Mouse (Mus musculus) midbrain, embryonic 14.5 days (tissue): ENCODE results near the gene Cks1b. TPM values are rescaled to one million over a fixed set of nuclear protein-coding genes. Genes with fewer than 3 reads are reported as not detected.

Experiments
- ATAC-seq: fragments of 200-750 bp; cut with Nextera tagmentation; 2 replicates; pipeline ENCODE4 v1.8.0; 2017; ENCODE audit warnings: moderate number of reproducible peaks, moderate library complexity; ENCODE audit not compliant: low FRiP score, low TSS enrichment
- DNase-seq: peaks from one replicate; pipeline ENCODE4 v3.0.0-alpha.2; 2015
- H3K27ac ChIP-seq: fragments of 300-500 bp; sonication (generic); replicated peaks from 2 replicates; pipeline ENCODE4 v1.5.1; 2014; ENCODE audit warnings: mild to moderate bottlenecking, low read depth, low read length, moderate library complexity
- H3K27me3 ChIP-seq: fragments of 300-500 bp; sonication (generic); 2 replicates; pipeline ENCODE4 v1.6.1; 2014; ENCODE audit warnings: low read length, control low read depth, mixed read lengths; ENCODE audit not compliant: control insufficient read depth, insufficient read depth
- H3K36me3 ChIP-seq: fragments of 300-500 bp; sonication (generic); 2 replicates; pipeline ENCODE4 v1.6.1; 2014; ENCODE audit warnings: low read length, control low read depth; ENCODE audit not compliant: control insufficient read depth, insufficient read depth
- H3K4me1 ChIP-seq: fragments of 300-500 bp; sonication (generic); 2 replicates; pipeline ENCODE4 v1.6.1; 2014; ENCODE audit warnings: mild to moderate bottlenecking, antibody characterized with exemption, low read length, control low read depth; ENCODE audit not compliant: control insufficient read depth, insufficient read depth
- H3K4me2 ChIP-seq: fragments of 300-500 bp; sonication (generic); 2 replicates; pipeline ENCODE4 v1.6.1; 2014; ENCODE audit warnings: mild to moderate bottlenecking, low read length, moderate library complexity
- H3K4me3 ChIP-seq: fragments of 300-500 bp; sonication (generic); replicated peaks from 2 replicates; pipeline ENCODE4 v1.5.1; 2014; ENCODE audit warnings: low read depth, low read length
- H3K9ac ChIP-seq: fragments of 300-500 bp; sonication (generic); replicated peaks from 2 replicates; pipeline ENCODE4 v1.6.1; 2014; ENCODE audit warnings: mild to moderate bottlenecking, low read length, moderate library complexity
- H3K9me3 ChIP-seq: fragments of 300-500 bp; sonication (generic); 2 replicates; pipeline ENCODE4 v1.6.1; 2016; ENCODE audit warnings: low read length, control low read depth, mixed read lengths; ENCODE audit not compliant: control insufficient read depth
- WGBS: fragments of 180-500 bp; shearing (Covaris S2); extraction: QIAGEN DNeasy Blood & Tissue Kit; methylation state at CpG from one replicate; pipeline ENCODE4 v1.1.7; 2014; 5-methylcytosine and 5-hydroxymethylcytosine counted together
- polyA plus RNA-seq: library from polyadenylated mRNA; unstranded; fragments of >200 nt; fragmentation: Nextera tagmentation; extraction: Ambion mirVana; gene quantifications from 2 replicates; pipeline ENCODE4 v1.2.1, GENCODE M21; 2014

The Cks1b gene
- polyA plus RNA-seq, 1 experiment from 2014 or later, result 115 TPM

DNA sequence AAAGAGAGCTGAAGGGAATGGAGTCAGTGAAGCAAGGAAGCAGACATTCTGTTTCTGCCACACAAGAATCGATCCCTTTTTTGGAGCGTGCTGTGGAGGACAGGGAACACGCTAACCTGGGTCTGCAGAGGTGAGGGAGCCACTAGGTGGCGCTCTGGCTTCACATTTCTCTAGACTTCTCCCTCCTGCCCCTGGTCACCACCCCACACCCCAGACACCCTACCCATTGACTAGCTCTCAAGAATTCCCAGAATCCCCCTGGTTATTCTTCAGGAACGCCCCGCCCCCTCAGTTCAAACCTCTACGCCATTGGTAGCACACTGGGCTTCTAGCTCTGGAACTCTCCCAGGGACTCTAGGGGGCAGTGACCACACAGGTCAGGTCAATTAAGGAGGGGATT is 31.4 kb upstream of the Cks1b start:
- no peak overlapping the region for H3K4me3 ChIP-seq
- H3K27ac ChIP-seq, result no peak overlapping the region
- no peak overlapping the region for H3K4me2 ChIP-seq
- peak; percentile 34 for ATAC-seq
- no peak overlapping the region for H3K9ac ChIP-seq
- H3K36me3 ChIP-seq, result no peaks in the 10 kb centered on the region
- WGBS, result 37% methylated on average over 7 of the region's 7 CpGs
- DNase-seq, result peak; percentile 82
- no peaks in the 10 kb centered on the region for H3K27me3 ChIP-seq
- no peaks in the 10 kb centered on the region for H3K4me1 ChIP-seq
- no peaks in the 10 kb centered on the region for H3K9me3 ChIP-seq

DNA sequence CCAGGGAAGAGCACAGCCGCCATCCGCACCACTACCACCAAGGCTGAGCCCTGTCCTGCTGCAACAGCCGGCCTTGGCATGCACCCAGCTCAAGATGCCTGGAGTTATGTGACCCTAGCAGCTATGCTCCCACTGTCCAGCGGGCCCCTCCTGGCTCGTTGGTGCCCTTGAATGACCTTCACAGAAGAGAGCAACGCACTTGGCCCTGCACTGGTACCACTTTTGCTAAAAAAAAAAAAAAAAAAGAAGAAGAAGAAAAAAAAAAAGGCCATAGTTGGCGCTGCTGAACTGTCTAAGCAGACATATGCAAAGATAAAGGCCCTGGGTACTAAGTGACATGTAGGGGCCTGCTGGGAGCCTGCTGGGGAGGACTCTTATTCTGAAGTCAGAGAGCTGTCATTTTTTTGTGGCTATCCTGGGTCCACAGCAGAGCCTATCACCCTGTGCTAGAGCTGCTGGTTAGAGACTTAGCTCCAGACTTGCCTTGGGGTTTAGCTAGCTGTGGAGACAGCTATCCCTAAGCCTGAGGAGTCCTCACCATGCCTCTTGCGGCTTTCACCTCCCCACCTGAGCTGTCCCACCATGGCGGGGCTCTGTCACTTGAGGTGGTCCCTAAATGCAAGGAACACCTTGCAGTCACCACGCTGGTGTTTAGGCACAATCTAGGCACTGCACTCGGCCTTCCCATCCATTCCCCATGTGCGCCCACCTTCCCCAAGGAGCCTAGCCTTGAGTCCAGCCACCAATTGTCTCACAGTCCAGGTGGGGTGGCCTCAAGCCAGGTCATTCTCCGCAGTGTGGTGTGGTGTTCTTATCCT is 30.7 kb upstream of the Cks1b start:
- WGBS, result 73% methylated on average over 13 of the region's 13 CpGs
- Histone ChIP-seq H3K4me1 (no peaks in the 10 kb centered on the region), H3K36me3 (no peaks in the 10 kb centered on the region), H3K27ac (no peak overlapping the region), H3K9ac (no peak overlapping the region), H3K4me2 (no peak overlapping the region), H3K27me3 (no peaks in the 10 kb centered on the region), H3K9me3 (no peaks in the 10 kb centered on the region), H3K4me3 (no peak overlapping the region)
- ATAC-seq (peak; percentile 17; the same call in 1 of the 2 replicates), DNase-seq (no peak)

DNA sequence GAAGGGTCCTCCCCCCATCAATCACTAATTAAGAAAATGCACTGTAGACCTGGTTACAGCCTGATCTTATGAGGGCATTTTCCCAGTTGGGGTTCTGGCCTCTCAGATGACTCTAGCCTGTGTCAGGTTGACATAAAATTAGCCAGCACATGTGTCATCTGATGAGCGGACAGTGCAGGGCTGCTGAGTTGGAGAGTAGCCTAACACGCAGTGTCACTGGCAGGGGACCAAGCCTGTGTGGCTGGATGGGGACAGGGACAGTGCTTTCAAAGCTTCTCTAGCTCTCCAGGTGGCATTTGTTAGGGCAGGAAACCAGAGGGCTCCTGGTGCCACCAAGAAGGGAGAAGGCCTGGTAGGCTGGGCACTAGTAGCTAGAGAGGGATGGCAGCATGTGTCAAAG is 22.5 kb upstream of the Cks1b start:
- no peak for ATAC-seq
- Histone ChIP-seq H3K9me3 (no peaks in the 10 kb centered on the region), H3K9ac (no peak overlapping the region), H3K27ac (no peak overlapping the region), H3K27me3 (no peaks in the 10 kb centered on the region), H3K4me3 (no peak overlapping the region), H3K4me2 (no peak overlapping the region), H3K36me3 (no peaks in the 10 kb centered on the region), H3K4me1 (peaks cover 5% of the 10 kb centered on the region; the same call in 1 of the 2 replicates)
- 93% methylated on average over 2 of the region's 2 CpGs for WGBS
- DNase-seq, result no peak

- ATAC-seq, result no peak
- H3K4me2 ChIP-seq, result peak overlapping the region; percentile 45
- H3K36me3 ChIP-seq, result peaks cover 29% of the 10 kb centered on the region
- 0 out of 2 replicates have a peak overlapping the region, but pooled peaks have one; percentile 20 for H3K4me3 ChIP-seq
- peak; percentile 20 for DNase-seq
- no peak overlapping the region for H3K27ac ChIP-seq
- WGBS, result 19% methylated on average over 5 of the region's 5 CpGs
- H3K9ac ChIP-seq, result no peak overlapping the region
- peaks cover 5% of the 10 kb centered on the region; the same call in 1 of the 2 replicates for H3K4me1 ChIP-seq
- no peaks in the 10 kb centered on the region for H3K27me3 ChIP-seq
- H3K9me3 ChIP-seq, result no peaks in the 10 kb centered on the region
Measured at GRCm38 (mm10) chr3:89437269-89437668, 19.1 kb upstream of the Cks1b start.

- no peak within 1 kb of the TSS for H3K9ac ChIP-seq
- H3K27ac ChIP-seq, result no peak within 1 kb of the TSS
- peak within 1 kb of the TSS; percentile 45 for H3K4me2 ChIP-seq
Measured at GRCm38 (mm10) chr3:89436176-89437113, 18.3 kb upstream of the Cks1b start, which contains the start of gene Pbxip1. TSS of gene Pbxip1 (plus strand) at chr3:89436706.

DNA sequence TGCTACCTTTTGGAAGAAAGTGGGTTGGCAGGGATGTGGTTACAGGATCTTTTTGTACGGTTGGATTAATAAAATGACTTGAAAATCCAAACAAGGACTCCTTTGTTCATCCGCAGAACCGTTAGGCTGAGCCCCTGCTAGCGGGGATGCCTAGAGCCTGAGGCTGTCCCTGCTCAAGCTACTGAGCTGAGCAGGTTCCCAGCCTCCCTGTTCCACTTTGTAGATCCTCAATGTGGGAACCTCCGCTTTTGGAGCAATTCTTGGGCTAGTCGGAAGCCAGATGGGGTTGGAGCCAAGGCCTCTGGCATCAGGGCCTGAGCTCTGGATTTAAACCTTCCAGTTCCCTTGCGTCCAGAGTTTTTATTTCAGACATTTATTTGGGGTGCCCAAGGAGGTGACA is 16.9 kb upstream of the Cks1b start:
- WGBS, result 66% methylated on average over 7 of the region's 7 CpGs
- Histone ChIP-seq H3K9ac (no peak overlapping the region), H3K4me1 (peaks cover 14% of the 10 kb centered on the region), H3K36me3 (peaks cover 32% of the 10 kb centered on the region), H3K27me3 (no peaks in the 10 kb centered on the region), H3K4me2 (no peak overlapping the region), H3K4me3 (no peak overlapping the region), H3K27ac (no peak overlapping the region), H3K9me3 (no peaks in the 10 kb centered on the region)
- ATAC-seq (no peak), DNase-seq (no peak)

More at GRCm38 (mm10) chr3:89436176-89437113, 18.3 kb upstream of the Cks1b start, which contains the start of gene Pbxip1:
- DNase-seq (peak; percentile 68), ATAC-seq (peak; percentile 48; the same call in 1 of the 2 replicates)
- H3K4me1 ChIP-seq, result peaks cover 8% of the 10 kb centered on the region
- H3K4me3 ChIP-seq, result peak within 1 kb of the TSS; percentile 20
- WGBS, result 4% methylated on average over 16 of the region's 16 CpGs
- H3K27me3 ChIP-seq, result no peaks in the 10 kb centered on the region
- H3K36me3 ChIP-seq, result peaks cover 32% of the 10 kb centered on the region
- H3K9me3 ChIP-seq, result no peaks in the 10 kb centered on the region

- WGBS, result 88% methylated on average over 11 of the region's 11 CpGs
- no peaks in the 10 kb centered on the region for H3K9me3 ChIP-seq
- peaks cover 14% of the 10 kb centered on the region for H3K4me1 ChIP-seq
- H3K4me3 ChIP-seq, result no peak overlapping the region
- ATAC-seq (no peak), DNase-seq (no peak)
- H3K4me2 ChIP-seq, result no peak overlapping the region
- peaks cover 32% of the 10 kb centered on the region for H3K36me3 ChIP-seq
- no peak overlapping the region for H3K9ac ChIP-seq
- H3K27ac ChIP-seq, result no peak overlapping the region
- H3K27me3 ChIP-seq, result no peaks in the 10 kb centered on the region
Measured at GRCm38 (mm10) chr3:89434532-89434931, 16.3 kb upstream of the Cks1b start.

DNA sequence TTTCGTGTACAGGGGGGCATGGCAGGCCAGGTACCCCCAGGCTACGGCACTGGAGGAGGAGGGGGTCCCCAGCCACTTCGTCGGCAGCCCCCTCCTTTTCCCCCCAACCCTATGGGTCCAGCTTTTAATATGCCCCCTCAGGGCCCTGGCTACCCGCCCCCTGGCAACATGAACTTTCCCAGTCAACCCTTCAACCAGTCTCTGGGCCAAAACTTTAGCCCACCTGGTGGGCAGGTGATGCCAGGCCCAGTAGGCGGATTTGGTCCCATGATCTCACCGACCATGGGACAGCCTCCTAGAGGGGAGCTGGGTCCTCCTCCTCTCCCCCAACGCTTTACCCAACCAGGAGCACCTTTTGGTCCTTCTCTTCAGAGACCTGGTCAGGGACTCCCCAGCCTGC is 14.4 kb upstream of the Cks1b start:
- no peaks in the 10 kb centered on the region for H3K27me3 ChIP-seq
- 94% methylated on average over 8 of the region's 8 CpGs for WGBS
- H3K9me3 ChIP-seq, result no peaks in the 10 kb centered on the region
- no peak overlapping the region for H3K4me3 ChIP-seq
- H3K27ac ChIP-seq, result no peak overlapping the region
- ATAC-seq, result no peak
- no peak for DNase-seq
- H3K36me3 ChIP-seq, result peaks cover 32% of the 10 kb centered on the region
- H3K4me2 ChIP-seq, result no peak overlapping the region
- H3K4me1 ChIP-seq, result peaks cover 14% of the 10 kb centered on the region
- no peak overlapping the region for H3K9ac ChIP-seq
